Mouse (Mus musculus) G1E-ER4 (cell line): Measurements from ENCODE around the gene Hes7. TPM values are rescaled to one million over a fixed set of nuclear protein-coding genes. Genes with fewer than 3 reads are reported as not detected.

Source experiments
- GATA1 ChIP-seq: IDR thresholded peaks from one replicate; pipeline ENCODE4 v1.8.0; 2012; ENCODE audit warnings: low read length, inconsistent platforms
- polyA plus RNA-seq: library from polyadenylated mRNA; stranded (reverse); fragments of >175 nt; gene quantifications from 2 replicates; pipeline ENCODE4 v1.2.3, GENCODE M21; 2012

The Hes7 gene
- 0.80 and 1.4 TPM in 2 replicates for polyA plus RNA-seq

DNA sequence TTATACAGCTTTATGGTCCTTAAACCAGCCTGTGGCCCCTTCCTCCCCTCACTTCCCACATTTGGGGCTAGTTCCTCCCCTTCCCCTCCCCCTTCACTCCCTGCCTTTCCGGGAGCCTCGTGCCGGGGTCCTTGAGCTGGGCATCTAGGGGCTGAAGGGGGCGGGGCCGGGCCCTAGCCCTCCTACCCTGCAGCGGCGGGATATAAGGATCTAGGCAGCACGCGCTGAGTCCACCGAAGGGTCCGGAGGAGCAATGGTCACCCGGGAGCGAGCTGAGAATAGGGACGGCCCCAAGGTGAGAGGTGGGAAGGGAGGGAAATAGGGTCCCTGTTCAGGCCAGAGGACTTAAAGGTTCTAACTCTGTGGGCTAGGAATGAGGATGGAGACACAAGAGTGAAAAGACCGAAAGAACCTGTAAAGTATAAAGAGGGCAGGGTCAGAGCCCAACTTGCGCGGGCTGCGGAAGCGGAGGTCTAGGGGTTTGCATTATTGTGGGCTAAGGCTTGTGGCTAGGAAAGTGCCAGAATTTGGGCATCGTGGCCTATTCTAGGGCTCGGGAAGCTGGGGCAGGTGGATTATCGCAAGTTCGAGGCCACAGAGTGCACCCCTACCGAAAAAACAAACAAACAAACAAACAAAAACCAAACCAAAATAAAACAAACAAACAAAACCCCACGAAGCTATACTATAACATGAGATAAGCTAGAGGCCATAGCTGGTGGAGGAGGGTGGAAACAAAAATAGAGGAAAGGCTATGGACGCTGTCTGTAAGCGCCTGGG is at the start of gene Hes7:
TSS of gene Hes7 (plus strand) at position 184 of the 780 bp plus-strand sequence.
- no peak for TF ChIP-seq GATA1

DNA sequence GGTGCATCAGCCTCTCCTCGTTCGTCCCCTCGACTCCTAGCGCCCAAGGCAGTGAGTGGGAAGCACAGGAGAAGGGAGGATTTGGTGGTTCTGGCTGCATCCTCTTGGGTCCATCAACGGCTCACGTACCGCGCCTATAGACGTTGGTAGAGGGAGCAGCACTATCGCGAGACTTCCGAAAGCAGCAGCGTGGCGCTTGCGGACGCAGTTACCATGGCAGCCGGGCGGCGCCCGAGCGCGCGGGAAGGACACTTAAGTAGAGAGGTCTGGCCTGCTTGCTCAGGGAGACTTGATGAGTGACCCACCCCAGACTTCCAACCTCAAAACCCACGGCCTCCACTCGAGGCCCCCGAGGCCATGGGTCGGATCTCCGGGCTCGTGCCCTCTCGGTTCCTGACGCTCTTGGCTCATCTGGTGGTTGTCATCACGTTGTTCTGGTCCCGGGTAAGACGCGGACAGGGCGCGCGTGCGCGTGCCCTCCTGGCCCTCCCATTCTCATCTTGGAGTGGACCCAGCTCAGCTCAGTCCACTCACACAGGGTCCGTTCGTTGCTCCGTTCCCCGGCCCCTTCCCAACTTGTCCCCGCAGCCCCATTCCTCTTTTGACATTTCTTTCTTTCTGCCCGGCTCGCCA is 49.5 kb upstream of the Hes7 start, which contains the start of gene Tmem107:
TSS of gene Tmem107 (plus strand) at position 217 of the 633 bp plus-strand sequence.
- no peak for TF ChIP-seq GATA1

DNA sequence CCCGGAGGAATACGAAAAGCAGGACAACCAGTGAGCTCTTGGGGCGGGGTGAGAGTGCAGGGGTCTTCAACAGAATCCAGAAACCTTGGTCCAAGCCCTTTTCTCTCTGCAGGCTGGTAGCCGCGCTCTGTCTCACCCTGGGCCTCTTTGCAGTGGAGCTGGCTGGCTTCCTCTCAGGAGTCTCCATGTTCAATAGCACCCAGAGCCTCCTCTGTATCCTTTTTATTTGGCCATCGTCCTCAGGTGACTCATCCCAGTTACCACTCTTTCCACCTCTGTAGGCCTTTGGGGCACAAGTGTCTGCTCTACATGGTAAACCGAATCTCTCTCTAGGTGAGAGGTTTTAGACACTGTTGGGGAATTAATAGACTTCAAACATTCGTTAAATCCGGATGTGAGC is 48.9 kb upstream of the Hes7 start:
- no peak for TF ChIP-seq GATA1

DNA sequence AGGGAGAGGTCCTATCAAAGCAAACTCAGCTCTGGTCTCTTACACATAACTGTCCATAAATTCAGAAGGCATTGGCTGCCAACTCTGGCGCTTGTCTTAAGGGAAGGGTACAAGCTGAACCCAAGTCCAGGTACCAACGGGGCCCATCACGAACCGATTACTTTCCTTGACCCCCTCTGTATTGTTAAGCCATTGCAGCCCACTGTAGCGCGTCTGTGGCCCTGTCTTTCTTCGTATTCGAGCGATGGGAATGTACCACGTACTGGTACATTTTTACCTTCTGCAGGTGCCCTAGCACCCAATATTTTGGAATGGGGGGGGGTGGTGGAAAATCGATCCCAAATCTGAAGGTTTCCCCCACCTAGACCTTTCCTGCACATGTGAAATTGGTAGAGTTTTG is 48.0 kb upstream of the Hes7 start:
- TF ChIP-seq GATA1 = no peak

DNA sequence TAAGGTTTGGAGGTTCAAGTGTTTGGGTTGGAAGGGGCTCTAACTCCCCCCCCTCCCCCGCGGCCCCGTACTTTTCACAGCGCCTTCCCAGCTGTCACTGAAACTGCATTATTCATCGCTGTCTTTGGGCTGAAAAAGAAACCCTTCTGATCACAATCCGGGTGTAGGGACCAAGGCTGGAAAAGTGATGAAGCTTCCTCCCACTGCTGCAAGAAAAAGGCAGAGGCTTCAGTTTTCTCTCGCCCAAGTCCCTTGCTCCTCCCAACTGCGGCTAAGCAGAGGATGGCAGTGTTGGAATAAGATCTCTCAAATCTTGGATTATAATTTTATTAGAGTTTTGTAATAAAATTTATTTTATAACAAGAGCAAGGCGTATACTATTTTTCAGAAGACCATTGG is 47.5 kb upstream of the Hes7 start:
- no peak for TF ChIP-seq GATA1

DNA sequence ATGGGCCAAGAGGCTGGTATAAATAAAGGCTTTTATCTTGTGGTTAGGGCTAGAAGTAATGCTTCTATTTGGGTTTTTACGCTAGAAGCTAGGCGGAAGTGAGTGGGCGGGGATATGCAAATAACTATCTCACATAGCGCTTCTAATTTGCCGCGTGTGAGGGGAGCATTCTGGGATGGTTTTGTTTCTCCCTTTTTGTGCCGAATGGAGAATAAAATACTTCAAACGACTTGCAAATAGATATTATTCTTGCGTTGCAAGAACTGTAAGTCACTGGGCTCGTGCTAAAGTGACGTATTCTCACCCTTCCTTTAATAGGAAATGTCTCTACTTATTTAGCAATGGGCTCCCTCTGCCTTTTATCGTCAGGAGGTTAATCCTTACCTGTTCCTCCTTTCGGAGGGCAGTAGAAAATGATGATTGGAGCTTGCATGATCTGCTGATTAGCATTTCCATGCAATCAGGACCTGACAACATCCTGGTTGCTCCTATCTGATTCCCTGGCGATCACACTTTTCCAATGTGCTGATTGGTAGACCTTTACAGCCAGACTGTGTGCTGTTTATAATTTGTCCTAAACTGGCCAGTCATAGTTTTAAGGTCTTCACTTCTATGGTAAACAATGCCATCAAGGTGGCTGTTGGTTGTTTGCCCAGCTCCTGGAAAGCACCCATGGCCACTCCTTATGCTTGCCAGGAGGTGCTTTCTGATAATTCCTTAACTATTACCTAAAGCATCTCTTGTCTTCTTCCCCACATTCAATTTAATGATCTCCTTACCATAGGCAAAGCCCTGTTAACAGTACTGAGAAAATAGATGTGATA is 46.9 kb upstream of the Hes7 start:
- TF ChIP-seq GATA1 = peak; percentile 99

DNA sequence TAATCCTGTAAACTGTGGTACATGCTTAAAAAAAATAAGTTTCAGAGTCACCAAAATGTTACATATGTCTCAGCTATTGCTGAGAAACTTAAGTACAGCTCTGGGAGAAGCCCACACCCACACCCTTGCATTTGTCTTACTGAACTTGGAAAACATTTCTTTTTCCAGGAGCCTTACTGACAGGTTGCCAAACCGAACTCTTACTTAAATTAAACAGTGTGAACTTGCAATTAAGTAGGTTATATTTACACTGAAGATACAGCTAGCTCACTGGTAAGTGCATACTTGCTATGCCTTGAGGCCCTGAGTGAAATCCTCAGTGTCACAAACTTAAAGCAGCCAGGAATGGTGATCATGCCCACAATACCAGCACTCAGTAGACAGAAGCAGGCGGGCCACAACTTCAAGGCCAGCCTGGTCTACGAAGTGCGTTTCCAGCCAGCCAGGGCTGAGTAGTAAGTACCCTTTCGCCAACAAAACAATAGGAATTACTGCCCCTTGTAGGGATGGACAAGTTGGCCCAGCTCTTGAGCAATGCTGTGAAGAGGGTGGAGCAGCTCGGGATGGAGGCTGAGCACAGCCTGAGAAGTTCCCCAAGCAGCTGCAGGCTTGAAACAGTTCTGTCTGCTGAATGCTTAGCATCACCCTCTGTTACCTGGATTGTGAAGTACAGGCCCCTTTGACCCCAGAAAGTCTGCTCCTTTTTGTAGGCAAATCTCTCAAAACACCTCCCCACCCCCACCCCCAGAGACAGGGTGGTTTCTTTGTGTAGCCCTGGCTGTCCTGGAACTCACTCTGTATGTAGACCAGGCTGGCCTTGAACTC is 46.0 kb upstream of the Hes7 start:
- TF ChIP-seq GATA1 = no peak

DNA sequence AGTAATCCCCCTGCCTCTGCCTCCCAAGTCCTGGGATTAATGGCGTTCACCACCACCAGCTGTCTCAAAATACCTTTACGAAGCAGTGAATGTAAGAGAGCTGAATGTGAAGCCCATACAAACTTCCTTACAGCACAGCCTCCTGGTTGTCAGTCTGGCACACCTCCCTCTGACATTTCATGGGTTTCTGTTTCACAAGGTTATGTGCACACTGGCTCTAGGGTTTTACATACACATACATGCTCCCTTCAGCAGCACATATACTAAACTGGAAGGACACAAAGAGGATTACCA is 45.5 kb upstream of the Hes7 start:
- TF ChIP-seq GATA1 = no peak

DNA sequence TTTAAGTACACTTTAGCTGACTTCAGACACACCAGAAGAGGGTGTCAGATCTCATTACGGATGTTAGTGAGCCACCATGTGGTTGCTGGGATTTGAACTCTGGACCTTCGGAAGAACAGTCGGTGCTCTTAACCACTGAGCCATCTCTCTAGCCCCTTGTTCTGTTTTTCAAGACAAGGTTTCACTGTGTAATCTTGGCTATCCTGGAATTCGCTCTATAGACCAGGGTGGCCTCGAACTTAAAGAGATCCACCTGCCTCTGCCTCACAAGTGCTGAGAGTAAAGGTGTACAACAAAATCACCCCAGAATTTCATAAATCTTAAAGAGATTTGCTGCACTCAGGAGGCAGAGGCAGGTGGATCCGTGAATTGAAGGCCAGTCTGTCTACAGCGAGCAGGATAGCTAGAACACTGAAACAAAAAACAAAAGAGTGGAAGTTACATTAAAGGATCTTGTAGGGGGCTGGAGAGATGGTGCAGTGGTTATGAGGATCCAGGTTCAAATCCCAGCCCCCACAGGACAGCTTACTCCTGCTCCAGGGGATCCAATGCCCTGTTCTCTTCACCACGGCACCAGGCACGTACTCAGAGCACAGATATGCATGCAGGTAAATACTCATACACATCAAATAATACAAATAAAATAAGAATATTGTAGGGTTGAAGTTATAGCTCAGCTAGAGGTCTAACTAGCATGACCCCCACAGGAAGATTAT is 44.3 kb upstream of the Hes7 start:
- no peak for TF ChIP-seq GATA1

DNA sequence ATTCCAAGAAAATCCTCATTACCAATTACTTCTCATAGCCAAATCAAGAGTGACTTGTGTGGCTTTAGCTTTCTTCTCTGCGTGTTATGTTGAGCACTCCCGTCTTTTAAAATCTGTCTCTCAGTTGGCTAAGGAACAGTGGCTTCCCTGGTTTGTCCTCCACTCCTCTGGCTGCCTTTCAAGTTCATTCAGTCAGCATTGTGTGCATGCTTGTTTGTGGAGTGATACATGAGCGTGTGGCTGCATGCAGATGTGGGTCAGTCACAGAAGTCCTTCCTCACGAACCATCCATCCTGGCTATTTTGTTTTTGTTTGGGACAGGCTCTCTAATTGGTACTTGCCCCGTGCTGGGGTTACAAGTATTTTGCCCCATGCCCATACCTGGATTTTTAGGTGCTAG is 43.6 kb upstream of the Hes7 start:
- TF ChIP-seq GATA1 = no peak

DNA sequence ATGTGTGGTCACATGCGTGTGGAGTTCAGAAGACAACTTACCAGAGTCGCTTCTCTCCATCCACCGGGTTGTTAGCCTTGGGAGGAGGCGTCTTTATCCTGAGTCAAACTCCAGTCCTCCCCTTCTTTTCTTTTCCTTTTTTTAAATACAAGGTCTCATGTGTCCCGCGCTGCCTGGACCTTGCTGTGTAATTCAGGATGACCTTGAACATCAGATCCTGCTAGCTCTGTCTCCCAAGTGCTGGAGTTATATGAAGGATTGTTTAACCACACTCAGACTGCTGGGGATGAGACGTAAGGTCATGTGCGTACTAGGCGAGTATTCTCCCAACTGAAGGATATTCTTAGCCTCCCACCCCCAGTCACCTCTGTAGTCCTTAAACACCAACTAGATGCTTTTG is 42.9 kb upstream of the Hes7 start:
- no peak for TF ChIP-seq GATA1

DNA sequence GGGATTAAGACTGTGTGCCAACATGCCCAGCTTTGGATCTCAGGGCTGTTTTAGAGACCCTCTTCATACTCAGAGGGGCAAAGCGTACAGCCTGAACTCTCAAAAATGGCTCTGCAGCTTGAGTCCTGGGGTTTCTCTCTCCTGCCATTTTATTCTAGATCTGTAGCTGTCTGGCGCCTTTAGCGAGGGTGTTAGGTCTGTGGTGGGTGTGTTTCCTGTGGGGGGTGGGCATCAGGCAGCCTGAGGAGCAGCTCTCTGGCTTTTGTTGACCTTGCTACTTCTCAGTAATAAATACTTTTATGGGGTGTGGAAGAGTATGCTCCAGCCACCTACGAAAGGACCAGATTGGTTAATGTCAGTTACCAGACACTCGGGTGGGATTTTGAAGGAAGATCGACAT is 42.2 kb upstream of the Hes7 start:
- TF ChIP-seq GATA1 = no peak

DNA sequence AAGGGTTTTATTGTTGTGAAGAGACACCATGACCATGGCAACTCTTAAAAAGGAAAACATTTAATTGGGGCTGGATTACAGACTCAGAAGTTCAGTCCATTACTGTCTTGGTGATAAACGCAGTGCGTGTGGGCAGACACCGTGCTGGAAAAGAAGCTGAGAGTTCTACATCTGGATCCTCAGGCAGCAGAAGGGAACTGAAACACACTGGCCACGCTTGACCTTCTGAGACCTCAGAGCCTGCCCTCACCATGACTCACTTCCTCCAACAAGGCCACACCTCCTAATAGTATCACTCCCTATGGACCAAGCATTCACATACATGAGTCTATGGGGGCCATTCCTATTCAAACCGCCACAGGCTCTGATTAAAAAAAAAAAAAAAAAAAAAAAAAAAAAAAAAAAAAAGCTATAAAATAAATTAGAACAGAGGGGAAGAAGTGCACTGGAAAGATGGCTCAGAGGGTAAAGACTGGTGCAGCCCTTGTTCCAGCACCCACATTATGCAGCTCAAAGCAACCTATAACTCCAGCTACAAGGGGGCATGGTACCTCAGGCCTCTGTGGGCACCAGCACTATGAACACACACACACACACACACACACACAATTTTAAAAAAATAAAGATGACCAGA is 41.3 kb upstream of the Hes7 start:
- TF ChIP-seq GATA1 = no peak

DNA sequence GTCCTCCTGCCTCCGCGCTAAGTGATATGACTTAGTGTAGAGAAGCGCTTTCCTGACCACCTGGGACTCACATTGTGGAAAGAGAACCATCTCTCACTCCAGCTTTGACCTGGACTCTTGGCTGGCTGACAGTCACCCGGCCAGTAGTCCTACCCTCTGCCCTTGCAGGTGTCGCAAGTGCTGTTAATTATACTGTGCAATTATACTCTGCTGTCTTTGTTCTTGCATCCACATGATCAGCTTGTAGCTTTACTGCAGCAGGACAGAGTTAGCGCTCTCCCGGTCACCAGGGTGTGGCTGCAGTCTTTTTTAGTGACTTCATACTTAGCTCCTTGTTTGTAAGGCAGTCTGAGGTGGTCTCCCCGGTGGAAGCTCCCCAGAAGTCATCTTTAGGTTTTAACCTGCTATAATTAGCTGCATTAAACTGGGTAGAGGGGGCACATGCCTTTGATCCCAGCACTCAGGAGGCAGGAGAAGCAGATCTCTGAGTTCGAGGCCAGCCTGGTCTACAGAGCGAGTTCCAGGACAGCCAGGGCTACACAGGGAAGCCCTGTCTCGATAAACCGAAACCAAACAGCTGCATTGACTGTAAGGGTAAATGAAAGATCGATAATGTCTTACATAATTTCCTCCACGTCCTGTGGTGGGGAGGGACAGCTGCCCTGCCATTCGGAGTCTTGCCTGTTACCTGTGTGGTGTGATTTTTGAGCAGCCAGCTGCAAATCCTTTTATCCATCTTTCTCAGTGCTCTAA is 39.9 kb upstream of the Hes7 start:
- no peak for TF ChIP-seq GATA1

DNA sequence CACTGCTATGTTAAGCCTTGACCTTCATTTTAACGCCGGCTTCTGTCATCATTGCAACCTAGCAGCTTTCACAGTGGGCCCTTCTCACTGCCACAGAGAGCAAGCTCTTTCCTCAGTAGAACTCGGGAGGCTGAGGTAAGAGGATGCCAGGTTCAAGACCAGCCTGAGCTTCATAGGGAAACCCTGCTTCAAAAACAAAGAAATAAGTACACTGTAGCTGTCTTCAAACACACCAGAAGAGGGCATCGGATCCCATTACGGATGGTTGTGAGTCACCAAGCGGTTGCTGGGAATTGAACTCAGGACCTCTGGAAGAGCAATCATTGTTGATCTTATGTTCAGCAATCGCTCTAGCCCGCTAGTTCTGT is 39.4 kb upstream of the Hes7 start:
- no peak for TF ChIP-seq GATA1
